Mouse (Mus musculus) limb, embryonic 14.5 days (tissue): ENCODE measurements around the gene Fgfr1op. TPM values are rescaled to one million over a fixed set of nuclear protein-coding genes. Genes with fewer than 3 reads are reported as not detected.

Experiments
- ATAC-seq: fragments of 200-750 bp; cut with Nextera tagmentation; 2 replicates; pipeline ENCODE4 v1.8.0; 2017; ENCODE audit warnings: low read depth, moderate number of reproducible peaks, moderate TSS enrichment; ENCODE audit not compliant: low FRiP score
- DNase-seq: peaks from one replicate; pipeline ENCODE4 v3.0.0-alpha.2; 2015; ENCODE audit warnings: low spot score
- H3K27ac ChIP-seq: fragments of 300-500 bp; sonication (generic); replicated peaks from 2 replicates; pipeline ENCODE4 v1.5.1; 2014; ENCODE audit warnings: low read depth, mild to moderate bottlenecking, low read length, moderate library complexity, mixed read lengths
- H3K27me3 ChIP-seq: fragments of 300-500 bp; sonication (generic); 2 replicates; pipeline ENCODE4 v1.6.1; 2014; ENCODE audit warnings: low read length, mixed read lengths; ENCODE audit not compliant: control insufficient read depth, insufficient read depth
- H3K36me3 ChIP-seq: fragments of 300-500 bp; sonication (generic); 2 replicates; pipeline ENCODE4 v1.6.1; 2014; ENCODE audit warnings: mild to moderate bottlenecking, low read length, moderate library complexity, mixed read lengths; ENCODE audit not compliant: control insufficient read depth, insufficient read depth
- H3K4me1 ChIP-seq: fragments of 300-500 bp; sonication (generic); 2 replicates; pipeline ENCODE4 v1.6.1; 2014; ENCODE audit warnings: antibody characterized with exemption, low read length, mixed read lengths; ENCODE audit not compliant: control insufficient read depth, insufficient read depth
- H3K4me2 ChIP-seq: fragments of 300-500 bp; sonication (generic); replicated peaks from 2 replicates; pipeline ENCODE4 v1.6.1; 2014; ENCODE audit warnings: low read depth, mild to moderate bottlenecking, low read length, moderate library complexity; ENCODE audit not compliant: severe bottlenecking
- H3K4me3 ChIP-seq: fragments of 300-500 bp; sonication (generic); replicated peaks from 2 replicates; pipeline ENCODE4 v1.5.1; 2014; ENCODE audit warnings: low read length
- H3K9ac ChIP-seq: fragments of 300-500 bp; sonication (generic); 2 replicates; pipeline ENCODE4 v1.6.1; 2014; ENCODE audit warnings: mild to moderate bottlenecking, low read depth, low read length, moderate library complexity; ENCODE audit not compliant: severe bottlenecking
- H3K9me3 ChIP-seq: fragments of 300-500 bp; sonication (generic); 2 replicates; pipeline ENCODE4 v1.6.1; 2016; ENCODE audit warnings: low read length; ENCODE audit not compliant: control insufficient read depth
- POLR2A ChIP-seq: fragments of 200-500 bp; IDR thresholded peaks from 2 replicates; pipeline ENCODE4 v1.8.0; 2012; ENCODE audit warnings: inconsistent platforms, mild to moderate bottlenecking, moderate library complexity, borderline replicate concordance; ENCODE audit not compliant: insufficient read depth, insufficient read length; ENCODE audit errors: extremely low read depth
- WGBS: fragments of 180-500 bp; shearing (Covaris S2); extraction: QIAGEN DNeasy Blood & Tissue Kit; methylation state at CpG from one replicate; pipeline ENCODE4 v1.1.7; 2014; 5-methylcytosine and 5-hydroxymethylcytosine counted together
- polyA plus RNA-seq, 2 experiments: library from polyadenylated mRNA; depleted of rRNA in 1 of 2; stranded (reverse) in 1 of 2; unstranded in 1 of 2; fragments of >200 nt; fragmentation: Nextera tagmentation in 1 of 2; extraction: Ambion mirVana in 1 of 2; gene quantifications; 2 replicates each; pipeline versions ENCODE4 v1.2.1 to v1.2.3; 2012 to 2014

Fgfr1op gene
- polyA plus RNA-seq, 2 experiments: 16.4 to 30.7 TPM

DNA sequence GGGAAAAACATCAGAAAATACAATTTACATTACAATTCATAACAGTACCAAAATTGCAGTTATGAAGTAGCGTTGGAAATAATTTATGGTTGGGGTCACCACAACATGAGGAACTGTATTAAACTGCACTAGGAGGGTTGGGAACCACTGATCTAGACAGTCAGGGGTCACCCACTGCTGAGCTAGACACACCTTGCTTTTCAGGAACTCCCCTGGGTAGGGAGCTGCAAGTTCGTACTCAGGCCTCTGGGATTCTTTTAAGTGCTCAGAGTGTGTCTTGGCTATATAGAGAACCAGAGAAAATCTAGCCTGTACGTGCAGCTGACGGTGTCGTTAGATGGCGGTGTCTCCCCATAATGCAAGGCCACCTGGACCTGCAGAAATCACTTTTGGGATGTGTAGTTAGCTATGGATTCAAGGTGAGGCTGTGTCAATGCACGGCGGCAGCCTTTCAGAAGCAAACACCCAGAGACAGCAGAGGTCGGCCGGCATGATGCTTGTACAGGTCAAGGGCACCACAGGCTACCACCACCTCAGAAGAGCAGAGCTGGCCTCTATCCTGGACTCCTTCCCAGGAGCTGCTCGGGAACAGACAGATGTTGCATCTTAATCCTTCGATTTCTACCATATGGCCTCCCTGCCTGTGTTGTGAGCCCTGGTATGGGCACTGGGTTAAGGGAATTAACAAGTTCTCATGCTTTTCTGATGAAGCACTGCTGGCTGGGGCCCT, 49.9 kb downstream of the Fgfr1op start:
- Histone ChIP-seq H3K9ac (no peak overlapping the region), H3K4me1 (no peaks in the 10 kb centered on the region), H3K9me3 (no peaks in the 10 kb centered on the region), H3K27ac (no peak overlapping the region), H3K4me2 (no peak overlapping the region), H3K4me3 (no peak overlapping the region), H3K36me3 (no peaks in the 10 kb centered on the region), H3K27me3 (no peaks in the 10 kb centered on the region)
- WGBS: 84% methylated on average over 12 of the region's 12 CpGs
- no peak for DNase-seq
- ATAC-seq: no peak
- no peak for TF ChIP-seq POLR2A

DNA sequence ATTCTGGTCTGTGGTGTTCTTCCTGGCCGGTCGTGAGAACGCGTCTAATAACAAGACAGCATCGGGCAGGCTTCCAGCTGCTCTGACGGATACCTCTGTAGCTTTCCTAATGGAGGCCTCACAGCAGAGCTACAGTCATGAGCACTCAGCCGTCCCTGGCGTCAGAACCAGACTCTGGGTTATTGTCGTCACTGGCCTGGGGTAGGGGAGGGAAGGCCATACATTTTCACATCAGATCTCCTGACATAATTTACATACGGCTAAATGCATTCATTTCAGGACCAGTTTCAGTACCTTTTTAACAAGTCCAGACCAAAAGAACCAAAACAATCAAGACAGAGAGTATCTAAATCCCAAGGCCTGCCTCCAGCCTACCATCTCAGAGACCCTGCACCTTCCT, 57.9 kb downstream of the Fgfr1op start:
- ATAC-seq (no peak), DNase-seq (no peak)
- no peaks in the 10 kb centered on the region for H3K9me3 ChIP-seq
- H3K27ac ChIP-seq: no peak overlapping the region
- no peak for TF ChIP-seq POLR2A
- 79% methylated on average over 10 of the region's 10 CpGs for WGBS
- H3K9ac ChIP-seq: no peak overlapping the region
- no peak overlapping the region for H3K4me3 ChIP-seq
- no peaks in the 10 kb centered on the region for H3K27me3 ChIP-seq
- H3K4me2 ChIP-seq: no peak overlapping the region
- H3K36me3 ChIP-seq: no peaks in the 10 kb centered on the region
- H3K4me1 ChIP-seq: no peaks in the 10 kb centered on the region

DNA sequence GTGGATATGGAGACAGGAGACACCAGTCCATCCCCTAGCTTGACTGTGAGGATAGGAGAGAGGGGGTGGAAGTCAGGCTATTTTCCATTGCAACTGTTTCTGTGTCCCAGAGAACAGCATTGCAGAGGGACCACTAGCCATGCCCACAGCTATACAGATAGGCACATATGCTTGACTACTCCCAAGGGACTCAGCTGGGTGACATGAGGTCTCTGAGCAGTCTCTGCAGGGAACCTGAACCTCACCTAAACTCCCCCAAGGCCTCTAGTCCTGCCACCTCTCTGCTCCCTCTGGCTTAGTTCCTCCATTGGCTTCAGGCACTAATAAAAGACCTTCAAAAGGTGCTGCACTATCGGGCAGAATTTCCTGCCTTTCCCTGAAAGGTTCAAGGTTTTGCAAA, 58.8 kb downstream of the Fgfr1op start:
- TF ChIP-seq POLR2A: no peak
- H3K27ac ChIP-seq: no peak overlapping the region
- H3K9me3 ChIP-seq: no peaks in the 10 kb centered on the region
- WGBS: 68% methylated on average over 1 of the region's 1 CpGs
- H3K4me3 ChIP-seq: no peak overlapping the region
- no peak overlapping the region for H3K9ac ChIP-seq
- no peak for DNase-seq
- H3K36me3 ChIP-seq: no peaks in the 10 kb centered on the region
- no peaks in the 10 kb centered on the region for H3K4me1 ChIP-seq
- ATAC-seq: no peak
- H3K4me2 ChIP-seq: no peak overlapping the region
- no peaks in the 10 kb centered on the region for H3K27me3 ChIP-seq

DNA sequence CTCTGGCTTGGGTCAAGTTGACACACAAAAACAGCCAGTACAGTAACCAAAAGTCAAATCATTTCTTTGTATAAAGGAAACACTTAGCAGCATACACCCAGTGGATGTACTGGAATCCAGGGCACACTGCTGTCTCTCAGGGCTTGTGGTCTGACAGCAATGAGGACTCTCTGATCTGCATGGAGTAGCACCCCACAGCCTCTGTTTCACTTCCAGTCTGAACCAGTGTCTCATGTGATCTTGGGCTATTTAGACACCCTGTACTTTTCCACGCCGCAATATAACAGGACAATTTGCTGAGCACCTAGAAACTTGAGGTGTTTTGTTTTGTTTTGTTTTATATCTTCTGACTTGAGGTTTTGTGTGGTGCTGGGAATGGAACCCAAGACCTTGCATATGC, 59.9 kb downstream of the Fgfr1op start:
- no peak for DNase-seq
- H3K4me2 ChIP-seq: no peak overlapping the region
- H3K27me3 ChIP-seq: no peaks in the 10 kb centered on the region
- no peak for ATAC-seq
- H3K4me1 ChIP-seq: no peaks in the 10 kb centered on the region
- H3K4me3 ChIP-seq: no peak overlapping the region
- WGBS: 89% methylated on average over 2 of the region's 2 CpGs
- no peaks in the 10 kb centered on the region for H3K36me3 ChIP-seq
- no peak overlapping the region for H3K9ac ChIP-seq
- no peak overlapping the region for H3K27ac ChIP-seq
- H3K9me3 ChIP-seq: no peaks in the 10 kb centered on the region
- no peak for TF ChIP-seq POLR2A

DNA sequence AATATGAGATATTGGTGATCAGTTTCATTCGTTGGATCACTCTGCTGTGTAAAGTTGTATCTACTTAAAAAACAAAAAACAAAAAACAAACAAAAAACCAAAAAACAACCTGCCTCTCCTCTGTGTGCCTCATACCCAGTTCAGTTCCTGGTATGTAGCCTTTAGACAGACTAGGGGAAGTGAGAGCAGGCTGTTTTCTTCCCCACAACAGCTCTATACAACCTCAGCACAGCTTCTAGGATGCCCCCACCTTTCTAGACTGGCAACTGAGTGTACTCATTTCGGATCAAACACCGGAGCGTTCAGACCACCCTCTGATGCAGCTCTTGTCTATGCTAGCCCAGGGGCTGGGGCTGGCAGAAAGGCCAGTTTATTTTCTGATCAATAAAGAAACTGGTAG, 60.4 kb downstream of the Fgfr1op start:
- TF ChIP-seq POLR2A: no peak
- no peak overlapping the region for H3K27ac ChIP-seq
- no peaks in the 10 kb centered on the region for H3K9me3 ChIP-seq
- H3K27me3 ChIP-seq: no peaks in the 10 kb centered on the region
- no peak for ATAC-seq
- no peaks in the 10 kb centered on the region for H3K36me3 ChIP-seq
- H3K4me1 ChIP-seq: no peaks in the 10 kb centered on the region
- no peak overlapping the region for H3K4me3 ChIP-seq
- 74% methylated on average over 4 of the region's 4 CpGs for WGBS
- no peak overlapping the region for H3K9ac ChIP-seq
- DNase-seq: no peak
- no peak overlapping the region for H3K4me2 ChIP-seq
